Mouse (Mus musculus): ENCODE results near the gene Ranbp3. TPM values are rescaled to one million over a fixed set of nuclear protein-coding genes. Genes with fewer than 3 reads are reported as not detected.

Ranbp3 gene
- total and polyA plus RNA-seq, 3 experiments = 77.9 to 86.0 (median 79.5) TPM

DNA sequence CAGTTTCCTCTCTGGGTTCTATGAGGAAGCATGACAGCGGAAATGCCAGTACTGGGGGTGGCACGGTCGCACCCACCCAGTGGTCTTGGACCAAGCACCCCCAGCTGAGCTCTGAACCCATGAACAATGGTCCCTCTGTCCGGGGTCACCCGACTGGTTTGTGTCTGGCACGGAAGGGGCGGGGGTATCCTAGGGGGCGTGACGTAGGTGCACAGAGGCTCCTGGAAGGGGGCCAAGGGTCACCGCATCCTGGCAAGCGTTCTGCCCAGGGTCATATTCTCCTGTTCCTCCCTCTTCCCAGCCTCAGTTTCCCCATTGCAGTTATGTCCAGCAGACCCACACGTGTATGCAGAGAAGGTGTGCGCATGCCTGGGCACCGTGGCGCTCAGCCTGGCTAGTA, 80.4 kb downstream of the Ranbp3 start:
- H3K9ac ChIP-seq (ENCODE audit: insufficient read depth, low read depth) = no peak overlapping the region
- H3K27me3 ChIP-seq (replicated peaks) = peaks cover 59% of the 10 kb centered on the region
- H3K36me3 ChIP-seq (replicated peaks in 1 of 2; ENCODE audit: control insufficient read depth in 1 of 2, insufficient read depth in 1 of 2, low read length in 1 of 2) = no peaks in the 10 kb centered on the region
- H3K9me3 ChIP-seq (replicated peaks; ENCODE audit: low read length) = peaks cover 26% of the 10 kb centered on the region
- H3K4me1 ChIP-seq (ENCODE audit: control insufficient read depth in 1 of 2, insufficient read depth in 2 of 2) = peaks cover 3 to 14% of the 10 kb centered on the region in 2 experiments; a peak in 3 of 4 replicates
- H3K79me2 ChIP-seq (replicated peaks; ENCODE audit: control insufficient read depth, extremely low read depth, insufficient read depth, poor library complexity, severe bottlenecking) = no peaks in the 10 kb centered on the region
- dilution Hi-C loops (cut with MboI; ENCODE audit: extremely low pct_ligation_motif_present, extremely low pct_unique_long_range_greater_than_20kb, low sequenced_read_pairs) = no loop called here
- no peak overlapping the region for H3K27ac ChIP-seq (ENCODE audit: insufficient read depth, low read depth)
- H3K4me3 ChIP-seq (replicated peaks in 1 of 3; ENCODE audit: low read depth in 2 of 3, low read length in 2 of 3, poor library complexity in 1 of 3) = no peak overlapping the region
- TF ChIP-seq EP300 (IDR thresholded peaks at IDR 0.05; ENCODE audit: low read length) (no peak), ETS1 (conservative IDR thresholded peaks at IDR 0.05; ENCODE audit: low read depth, low read length) (no peak)
- H3K4me2 ChIP-seq (ENCODE audit: insufficient read depth, low read depth, poor library complexity, severe bottlenecking) = no peak overlapping the region
- no peak for DNase-seq (ENCODE audit: extremely low read depth)
- in situ Hi-C loops (cut with MboI; ENCODE audit: low pct_ligation_motif_present, low pct_unique_long_range_greater_than_20kb, low sequenced_read_pairs) = no loop called here

DNA sequence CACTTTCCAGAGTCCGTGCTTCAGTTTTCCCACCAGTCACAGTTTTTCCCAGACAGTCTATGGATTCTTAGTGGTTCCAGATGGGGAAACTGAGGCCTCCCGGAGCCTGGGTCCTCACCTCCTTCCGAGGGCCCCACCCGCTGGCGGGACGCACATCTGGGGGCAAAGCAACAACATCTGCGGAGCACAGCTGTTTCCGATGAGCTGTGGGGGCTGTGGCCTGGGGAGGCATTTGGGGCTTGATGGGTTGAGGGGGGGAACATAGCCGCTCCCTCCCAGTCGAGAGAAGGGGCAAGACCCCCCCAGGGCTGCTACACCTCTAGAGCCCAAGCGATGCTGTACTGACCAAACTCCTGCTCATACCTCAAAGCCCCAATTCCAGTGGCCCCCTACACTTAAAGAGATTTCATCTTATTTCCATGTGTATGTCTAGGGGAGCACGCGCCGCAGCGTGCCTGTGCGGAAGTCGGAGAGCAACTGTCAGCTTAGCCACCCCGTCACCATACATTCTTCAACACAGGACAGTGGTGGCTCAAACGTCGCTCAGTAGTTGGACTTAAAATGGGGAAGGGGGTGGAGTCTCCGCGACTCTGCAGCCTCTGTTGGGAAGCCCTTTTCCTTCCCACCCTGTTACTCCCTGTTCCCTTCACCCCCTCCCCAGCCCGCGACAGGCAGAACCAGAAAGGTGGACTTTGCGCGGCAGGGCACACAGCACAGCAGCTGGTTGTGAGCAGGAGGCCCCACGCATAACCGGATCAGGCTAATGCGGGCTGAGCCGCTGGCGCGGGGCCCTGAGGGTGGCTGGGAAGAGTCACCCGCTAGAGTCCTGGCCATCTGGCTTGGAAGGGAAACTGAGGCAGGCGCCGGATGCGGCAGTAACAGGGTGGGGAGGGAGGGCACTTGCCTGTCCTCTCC, 81.4 kb downstream of the Ranbp3 start:
- H3K27me3 ChIP-seq (replicated peaks) = peaks cover 61% of the 10 kb centered on the region
- no peak overlapping the region for H3K27ac ChIP-seq (ENCODE audit: insufficient read depth, low read depth)
- no peaks in the 10 kb centered on the region for H3K36me3 ChIP-seq (replicated peaks in 1 of 2; ENCODE audit: control insufficient read depth in 1 of 2, insufficient read depth in 1 of 2, low read length in 1 of 2)
- no peaks in the 10 kb centered on the region for H3K79me2 ChIP-seq (replicated peaks; ENCODE audit: control insufficient read depth, extremely low read depth, insufficient read depth, poor library complexity, severe bottlenecking)
- peaks cover 24% of the 10 kb centered on the region for H3K9me3 ChIP-seq (replicated peaks; ENCODE audit: low read length)
- no peak overlapping the region for H3K4me2 ChIP-seq (ENCODE audit: insufficient read depth, low read depth, poor library complexity, severe bottlenecking)
- TF ChIP-seq NELFE (IDR thresholded peaks at IDR 0.05; ENCODE audit: low read depth, low read length) (no peak), MAX (IDR thresholded peaks at IDR 0.05; ENCODE audit: low read length) (no peak), POLR2AphosphoS2 (IDR thresholded peaks at IDR 0.05; ENCODE audit: low read depth, low read length) (no peak), CHD2 (IDR thresholded peaks at IDR 0.05; ENCODE audit: low read length) (no peak), NRF1 (IDR thresholded peaks at IDR 0.05; ENCODE audit: low read depth, low read length) (no peak), JUND (conservative IDR thresholded peaks at IDR 0.05; ENCODE audit: low read depth, low read length) (no peak), ELF1 (IDR thresholded peaks at IDR 0.05; ENCODE audit: low read depth, low read length) (no peak), MXI1 (IDR thresholded peaks at IDR 0.05; ENCODE audit: low read depth, low read length) (no peak), ZC3H11A (IDR thresholded peaks at IDR 0.05; ENCODE audit: low read depth, low read length) (no peak), MYC (IDR thresholded peaks at IDR 0.05; ENCODE audit: low read depth, low read length) (no peak), RAD21 (IDR thresholded peaks at IDR 0.05; ENCODE audit: low read depth, low read length) (no peak), TCF12 (IDR thresholded peaks at IDR 0.05; ENCODE audit: low read depth, low read length) (no peak), MAZ (IDR thresholded peaks at IDR 0.05; ENCODE audit: low read depth, low read length) (no peak), E2F4 (IDR thresholded peaks at IDR 0.05; ENCODE audit: insufficient replicate concordance, low read depth, low read length) (no peak)
- no peak overlapping the region for H3K4me3 ChIP-seq (replicated peaks in 1 of 3; ENCODE audit: low read depth in 2 of 3, low read length in 2 of 3, poor library complexity in 1 of 3)
- DNase-seq (ENCODE audit: extremely low read depth) = no peak
- no peak overlapping the region for H3K9ac ChIP-seq (ENCODE audit: insufficient read depth, low read depth)
- dilution Hi-C loops (cut with MboI; ENCODE audit: extremely low pct_ligation_motif_present, extremely low pct_unique_long_range_greater_than_20kb, low sequenced_read_pairs) = no loop called here
- H3K4me1 ChIP-seq (ENCODE audit: control insufficient read depth in 1 of 2, insufficient read depth in 2 of 2) = peaks cover 3 to 14% of the 10 kb centered on the region in 2 experiments; a peak in 3 of 4 replicates
- in situ Hi-C loops (cut with MboI; ENCODE audit: low pct_ligation_motif_present, low pct_unique_long_range_greater_than_20kb, low sequenced_read_pairs) = no loop called here

Measured in CH12.LX (cell line).